Mouse (Mus musculus) right cerebral cortex, adult 18-20 months (tissue): ENCODE measurements around the gene Slc9c1.

Source experiments
- DNase-seq: peaks from one replicate; pipeline ENCODE4 v3.0.0; 2022; ENCODE audit warnings: mixed read lengths

Slc9c1 gene

DNA sequence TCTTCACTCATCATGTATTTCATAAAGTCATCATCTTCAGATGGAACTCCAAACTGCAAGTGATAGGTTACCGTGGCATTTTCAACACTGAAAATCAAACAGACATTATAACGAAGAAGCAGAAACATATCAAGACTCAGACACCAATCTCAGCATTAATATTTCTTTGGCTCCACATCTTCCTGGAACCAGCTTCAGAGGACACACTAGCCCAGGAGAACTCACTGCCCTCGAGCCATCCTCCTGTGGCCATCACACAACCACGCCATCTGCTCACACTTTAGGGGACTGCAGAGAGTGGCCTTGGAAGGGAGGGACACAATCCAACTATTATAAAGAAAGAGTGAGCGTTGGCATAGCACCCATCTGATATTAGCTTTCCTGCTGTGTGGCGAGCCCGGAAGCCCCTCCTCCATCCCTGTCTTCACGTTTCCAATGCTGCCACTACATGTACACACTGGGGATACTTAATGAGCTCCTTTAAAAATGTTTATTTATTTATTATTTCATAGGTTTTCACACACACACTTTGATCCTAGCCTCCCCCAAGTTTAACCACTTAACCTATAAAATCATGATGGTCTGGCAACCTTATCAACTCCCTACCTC, 94.5 kb downstream of the Slc9c1 start:
- no peak for DNase-seq

DNA sequence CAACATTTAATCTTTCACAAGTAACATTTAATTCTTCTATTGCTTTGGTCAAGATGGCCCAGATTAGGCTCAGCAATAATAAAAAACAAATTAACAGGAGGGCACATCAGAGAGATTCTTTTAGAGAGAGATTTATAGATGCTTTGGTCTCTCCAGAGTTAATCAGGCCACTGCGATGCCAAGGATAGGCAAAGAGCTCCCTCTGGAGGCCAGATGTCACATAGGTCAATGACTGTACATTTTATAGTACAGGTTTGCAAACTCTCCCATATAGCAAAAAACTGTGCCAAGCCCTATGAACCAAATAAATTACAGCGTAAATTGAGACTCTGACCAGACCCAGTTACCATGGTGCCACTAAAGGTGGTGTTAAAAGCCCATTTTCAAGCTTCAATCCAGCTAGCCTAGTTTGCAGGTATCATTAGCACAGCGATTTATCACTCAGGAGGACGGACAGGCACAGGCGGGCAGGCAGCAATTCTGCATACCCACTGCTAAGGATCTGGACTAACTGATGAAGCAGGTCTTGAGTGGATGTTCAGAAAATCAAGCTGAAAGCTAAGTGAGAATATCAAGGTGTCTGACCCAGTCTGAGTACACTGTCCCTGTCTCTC, 95.3 kb downstream of the Slc9c1 start:
- DNase-seq, result peak; percentile 48

DNA sequence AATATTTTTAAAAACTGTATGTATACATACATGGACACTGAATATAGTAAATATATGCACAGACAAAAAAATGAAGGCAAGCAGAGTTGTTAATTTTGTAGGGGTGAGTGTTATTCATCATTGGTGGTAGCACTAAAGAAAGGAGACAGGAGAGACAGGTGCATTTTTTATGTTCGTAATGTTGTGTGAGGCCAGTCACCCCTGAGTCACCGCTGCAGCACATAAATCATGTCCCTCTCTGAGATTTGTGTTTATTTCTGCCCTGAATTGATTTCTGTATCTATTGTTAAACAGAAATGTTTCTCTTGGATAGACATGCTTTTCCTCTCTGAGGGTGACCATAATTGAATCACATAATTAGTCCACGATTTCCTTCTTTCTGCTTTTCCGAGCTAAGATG, 97.3 kb downstream of the Slc9c1 start:
- DNase-seq, result no peak

DNA sequence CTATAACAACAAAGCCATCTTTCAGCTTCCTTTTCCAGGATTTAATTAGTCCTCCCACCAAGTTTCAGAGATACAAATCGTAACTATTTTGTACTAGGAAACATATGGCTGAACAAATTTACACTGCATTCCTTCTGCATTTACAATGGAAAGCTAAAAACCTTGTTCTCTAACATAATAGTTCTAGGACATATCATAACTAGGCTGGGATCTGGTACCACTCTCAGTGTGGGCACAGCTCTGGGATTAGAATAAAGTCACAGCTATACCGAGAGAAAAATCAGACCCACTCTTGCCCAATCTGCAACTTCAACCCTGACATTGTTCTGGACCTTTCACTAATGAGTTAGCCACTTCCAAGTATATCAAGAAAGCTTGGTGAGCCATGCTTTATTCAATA, 100.7 kb downstream of the Slc9c1 start:
- no peak for DNase-seq

DNA sequence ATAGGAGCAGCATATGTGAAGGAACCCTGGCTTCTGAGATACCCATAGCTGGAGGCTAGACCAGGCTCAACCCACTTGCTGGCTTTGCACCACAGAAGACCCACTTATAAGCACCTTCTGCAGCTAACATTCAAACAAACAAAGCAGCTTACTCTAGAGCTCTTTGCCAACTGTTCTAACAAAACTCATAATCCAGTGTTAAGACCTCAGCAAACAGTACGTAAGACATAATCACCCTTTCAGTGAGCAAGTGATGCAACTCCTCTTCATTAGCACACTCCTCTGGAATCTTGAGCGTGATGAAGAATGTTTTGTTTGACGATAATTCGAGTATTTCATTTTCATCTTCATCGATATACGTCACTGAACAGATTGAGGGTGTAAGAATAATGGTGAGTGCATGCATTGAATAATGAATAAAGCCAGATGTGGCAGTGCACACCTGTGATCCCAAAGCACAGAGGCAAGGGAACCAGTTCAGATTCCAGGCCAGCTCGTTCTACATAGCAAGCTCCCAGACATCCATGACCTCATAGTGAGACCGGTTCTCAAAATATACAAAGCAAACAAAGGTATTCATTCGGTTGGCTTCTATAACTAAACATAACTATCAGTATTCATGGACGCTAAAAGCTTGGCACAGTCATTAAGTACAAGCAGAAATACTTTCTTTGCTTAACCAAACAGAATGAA, 105.1 kb downstream of the Slc9c1 start:
- no peak for DNase-seq

DNA sequence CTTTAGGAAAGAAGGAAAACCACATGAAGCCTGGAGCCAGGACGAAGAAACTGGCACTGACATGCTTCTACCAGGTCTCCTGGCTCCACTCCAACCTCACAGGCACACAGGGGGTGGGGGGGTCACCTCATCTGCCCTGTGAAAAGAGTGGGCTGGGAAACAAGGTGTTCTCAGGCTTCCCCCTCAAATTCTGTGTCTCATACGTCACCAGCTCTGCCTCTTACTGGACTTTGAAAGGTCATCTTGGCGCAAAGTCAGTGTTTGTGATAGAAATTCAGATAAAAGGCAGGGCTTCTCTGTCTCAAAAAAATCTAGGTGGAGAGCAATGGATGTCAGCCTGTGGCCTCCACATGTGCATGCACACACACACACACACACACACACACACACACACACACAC, 106.2 kb downstream of the Slc9c1 start:
- DNase-seq, result no peak

DNA sequence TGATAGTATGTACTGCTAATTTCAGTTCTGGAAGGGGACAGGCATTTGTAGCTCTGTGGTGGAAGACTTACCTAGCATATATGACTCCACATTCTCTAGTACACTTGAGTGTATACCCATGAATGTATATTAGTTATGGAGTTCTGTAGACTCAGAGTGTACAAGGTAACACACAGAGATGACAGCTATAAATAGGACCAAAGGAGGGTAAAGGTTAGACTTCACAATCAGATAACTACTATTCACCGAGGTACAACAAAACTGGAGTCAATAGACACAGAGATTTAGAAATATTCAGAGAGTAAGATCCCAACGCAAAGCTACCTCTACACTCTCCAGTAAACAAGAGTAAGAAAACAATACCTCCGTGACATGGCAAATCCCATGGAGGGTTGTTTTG, 108.8 kb downstream of the Slc9c1 start:
- no peak for DNase-seq

DNA sequence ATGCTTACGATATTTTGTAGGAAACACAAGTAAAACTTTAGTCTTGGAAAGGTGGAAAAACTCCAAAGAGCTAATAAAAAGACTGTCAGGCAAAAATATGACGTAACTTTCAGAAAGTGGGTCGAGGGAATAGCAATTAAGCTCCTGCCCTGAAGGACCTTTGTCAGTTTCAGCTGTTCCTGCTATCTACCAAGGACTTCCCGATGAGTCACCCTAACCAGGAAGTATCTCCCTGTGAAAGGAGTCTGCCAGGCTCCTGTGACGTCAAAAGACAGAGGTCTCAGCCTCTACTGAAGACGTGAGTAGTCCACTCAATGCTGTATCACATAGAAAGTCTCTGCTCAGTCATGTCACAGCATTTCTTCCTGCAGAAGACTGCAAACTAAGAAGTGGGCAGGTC, 109.3 kb downstream of the Slc9c1 start:
- no peak for DNase-seq

DNA sequence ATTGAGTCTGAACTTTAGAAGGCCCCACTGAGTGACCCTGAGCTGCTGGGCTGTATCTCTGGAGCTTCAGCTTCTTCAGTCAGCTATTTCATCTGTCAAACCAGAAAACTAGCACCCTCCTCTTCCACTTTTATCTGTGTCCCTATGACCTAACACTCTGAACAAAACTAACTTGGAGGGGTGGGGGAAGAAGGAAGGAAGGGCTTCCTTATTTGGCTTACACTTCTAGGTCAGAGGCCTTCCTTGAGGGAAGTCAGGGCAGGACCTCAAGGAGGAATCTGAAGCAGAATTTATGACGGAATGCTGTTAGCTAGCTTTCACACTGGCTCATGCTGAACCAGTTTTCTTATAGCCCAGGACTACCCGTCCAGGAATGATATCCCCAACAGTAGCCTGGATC, 116.4 kb downstream of the Slc9c1 start:
- DNase-seq, result no peak

DNA sequence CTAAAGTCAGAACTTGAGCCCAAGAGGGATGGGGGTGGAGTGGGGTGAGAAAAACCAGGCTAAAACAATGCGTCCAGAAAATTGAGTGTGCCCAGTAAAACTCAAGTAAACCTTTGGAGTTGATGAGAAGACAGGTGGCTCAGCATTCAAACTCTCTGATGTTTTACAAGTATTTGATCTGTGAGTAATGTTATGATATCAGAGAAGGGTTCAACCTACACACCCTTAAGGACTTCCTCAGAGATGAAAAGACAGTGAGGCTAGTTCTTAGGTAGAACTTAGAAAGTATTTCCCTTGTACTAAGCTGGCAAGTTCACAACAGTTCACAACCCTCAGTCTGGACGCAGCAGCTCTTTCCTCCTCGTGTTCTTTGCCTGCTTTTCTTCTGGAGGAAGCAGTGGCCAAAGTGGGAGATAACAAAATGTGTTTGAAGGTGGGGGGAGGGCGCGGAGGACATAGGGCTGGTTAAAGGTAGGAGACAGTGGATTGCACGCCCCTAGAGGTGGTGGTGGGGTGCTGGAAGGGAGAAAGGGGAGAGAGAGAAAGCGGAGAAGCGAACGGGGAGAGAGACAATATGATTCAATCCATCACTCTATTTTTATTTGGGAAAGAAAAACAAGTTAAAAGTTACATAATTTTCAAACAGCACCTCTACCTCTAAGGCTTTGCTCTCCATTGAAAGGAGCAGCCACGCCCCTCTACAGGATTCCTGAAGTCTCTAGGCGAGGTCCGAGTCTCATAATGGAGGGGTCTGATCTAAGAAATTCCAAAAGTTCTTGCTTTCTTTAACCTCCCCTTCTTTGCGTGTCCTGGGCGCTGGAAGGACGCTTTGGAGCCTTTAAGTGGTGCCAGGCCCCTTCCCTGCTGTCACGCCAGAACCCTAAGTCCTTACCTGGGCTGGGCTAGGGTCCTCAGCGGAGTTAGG, 118.2 kb downstream of the Slc9c1 start:
- DNase-seq, result no peak

DNA sequence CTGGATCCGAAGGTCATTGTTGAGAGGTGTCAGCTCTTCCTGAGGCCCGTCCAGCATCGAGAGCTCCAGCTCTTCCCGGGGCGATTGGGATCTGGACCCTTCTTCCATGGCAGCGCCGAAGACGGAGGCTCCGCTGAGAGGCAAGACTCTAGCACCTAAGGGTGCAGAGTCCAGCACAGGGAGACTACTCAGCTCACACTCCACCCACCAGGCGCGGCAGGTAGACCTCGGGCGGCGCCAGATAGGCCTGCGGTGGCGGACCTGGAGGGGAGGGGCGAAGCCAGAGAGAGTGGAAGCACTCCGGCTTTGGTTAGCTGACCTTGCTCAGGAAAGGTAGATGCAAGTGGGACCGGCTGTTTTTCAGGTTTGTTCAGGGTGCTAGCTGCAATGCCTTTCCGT, 118.8 kb downstream of the Slc9c1 start, which contains the start of gene BC016579:
Gene BC016579, minus strand, starts transcription at position 135 of the 399 bp plus-strand sequence.
- no peak for DNase-seq

DNA sequence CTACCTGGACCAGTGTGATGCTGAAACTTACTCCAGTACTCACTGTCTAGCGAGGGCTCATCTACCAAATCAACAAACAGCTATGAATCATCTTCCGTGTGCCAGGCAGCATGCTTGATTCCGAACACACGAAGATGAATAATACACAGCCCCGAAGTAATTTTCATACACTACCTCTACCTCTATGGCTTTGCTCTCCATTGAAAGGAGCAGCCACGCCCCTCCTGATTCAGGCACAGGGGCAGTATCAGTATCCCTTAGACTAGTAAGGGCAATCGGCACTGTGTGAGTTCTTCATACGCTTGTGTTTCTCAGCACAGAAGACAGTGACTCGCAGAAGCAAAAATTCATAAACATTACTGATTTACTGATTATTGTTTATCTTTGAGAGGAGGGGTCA, 119.4 kb downstream of the Slc9c1 start:
- DNase-seq, result no peak
